Mouse (Mus musculus) heart, embryonic 14.5 days (tissue): ENCODE data around the gene Cracr2b. TPM values are rescaled to one million over a fixed set of nuclear protein-coding genes. Genes with fewer than 3 reads are reported as not detected.

Experiments
- ATAC-seq: fragments of 200-750 bp; cut with Nextera tagmentation; 2 replicates; pipeline ENCODE4 v1.8.0; 2017; ENCODE audit warnings: low read depth, moderate TSS enrichment; ENCODE audit not compliant: insufficient number of reproducible peaks, insufficient read depth, low FRiP score
- H3K27ac ChIP-seq, 2 experiments: fragments of 200-500 bp in 1 of 2; fragments of 300-500 bp in 1 of 2; sonication (generic) in 1 of 2; replicated peaks in 1 of 2; 2 replicates each; pipeline ENCODE4 v1.5.1; 2012 to 2014; ENCODE audit warnings: low read depth in 2 of 2, low read length in 2 of 2, control low read depth in 1 of 2, mild to moderate bottlenecking in 1 of 2, mixed read lengths in 1 of 2; ENCODE audit not compliant: control insufficient read depth in 1 of 2, insufficient read depth in 1 of 2
- H3K27me3 ChIP-seq: fragments of 300-500 bp; sonication (generic); 2 replicates; pipeline ENCODE4 v1.6.1; 2014; ENCODE audit warnings: mild to moderate bottlenecking, low read length, control low read depth; ENCODE audit not compliant: control insufficient read depth, insufficient read depth
- H3K36me3 ChIP-seq: fragments of 300-500 bp; sonication (generic); 2 replicates; pipeline ENCODE4 v1.6.1; 2014; ENCODE audit warnings: mild to moderate bottlenecking, control low read depth, low read length, mixed read lengths; ENCODE audit not compliant: control insufficient read depth, insufficient read depth
- H3K4me1 ChIP-seq, 2 experiments: fragments of 200-500 bp in 1 of 2; fragments of 300-500 bp in 1 of 2; sonication (generic) in 1 of 2; 2 replicates each; pipeline ENCODE4 v1.6.1; 2012 to 2014; ENCODE audit warnings: low read length in 2 of 2, control low read depth in 1 of 2, mixed read lengths in 1 of 2; ENCODE audit not compliant: control insufficient read depth in 2 of 2, insufficient read depth in 2 of 2
- H3K4me2 ChIP-seq: fragments of 300-500 bp; sonication (generic); 2 replicates; pipeline ENCODE4 v1.6.1; 2014; ENCODE audit warnings: mild to moderate bottlenecking, low read length
- H3K4me3 ChIP-seq, 2 experiments: fragments of 200-500 bp in 1 of 2; fragments of 300-500 bp in 1 of 2; sonication (generic) in 1 of 2; 2 replicates each; pipeline ENCODE4 v1.5.1; 2012 to 2014; ENCODE audit warnings: low read length in 2 of 2, mild to moderate bottlenecking in 2 of 2, control low read depth in 1 of 2, low read depth in 1 of 2, moderate library complexity in 1 of 2; ENCODE audit not compliant: control insufficient read depth in 1 of 2, insufficient read depth in 1 of 2
- H3K9ac ChIP-seq: fragments of 300-500 bp; sonication (generic); 2 replicates; pipeline ENCODE4 v1.6.1; 2014; ENCODE audit warnings: mild to moderate bottlenecking, low read length
- H3K9me3 ChIP-seq: fragments of 300-500 bp; sonication (generic); 2 replicates; pipeline ENCODE4 v1.6.1; 2016; ENCODE audit warnings: low read length, control low read depth; ENCODE audit not compliant: control insufficient read depth
- WGBS: fragments of 180-500 bp; shearing (Covaris S2); extraction: QIAGEN DNeasy Blood & Tissue Kit; methylation state at CpG from one replicate; pipeline ENCODE4 v1.1.7; 2014; 5-methylcytosine and 5-hydroxymethylcytosine counted together
- polyA plus RNA-seq: library from polyadenylated mRNA; unstranded; fragments of >200 nt; fragmentation: Nextera tagmentation; extraction: Ambion mirVana; gene quantifications from 2 replicates; pipeline ENCODE4 v1.2.1, GENCODE M21; 2014

The Cracr2b gene
- polyA plus RNA-seq, 1 experiment from 2014 or later = 25.6 TPM

DNA sequence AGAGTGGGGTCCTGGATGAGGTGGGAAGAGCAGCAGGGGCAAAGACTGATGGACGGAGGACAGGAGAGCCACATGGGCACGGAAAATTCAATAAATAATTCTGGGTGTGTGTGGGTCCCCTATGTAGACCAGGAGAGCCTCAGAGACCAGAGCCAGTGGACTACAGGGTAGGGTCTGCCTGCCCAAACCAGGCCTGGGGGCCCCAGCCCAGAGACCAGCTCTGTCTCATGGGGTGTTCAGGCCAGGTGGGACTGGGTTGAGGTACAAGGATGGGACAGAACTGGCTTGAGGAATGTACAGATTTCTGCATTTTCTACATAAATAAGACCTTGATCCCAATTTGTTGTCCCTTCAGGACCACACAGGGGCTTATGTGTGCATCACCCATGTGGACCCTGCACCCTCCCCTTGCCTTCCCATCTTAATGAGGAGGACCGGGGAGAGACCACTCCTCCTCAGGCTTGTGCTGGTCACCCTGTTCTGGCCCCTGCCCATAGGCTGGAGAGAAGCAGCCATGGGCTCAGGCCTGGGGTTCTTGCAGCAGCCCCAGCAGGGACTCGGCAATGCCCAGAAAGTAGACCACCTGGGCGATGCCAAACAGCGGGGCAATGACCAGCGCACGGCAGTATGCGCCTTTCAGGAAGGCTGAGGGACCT is 30.2 kb upstream of the Cracr2b start:
- WGBS = 92% methylated on average over 9 of the region's 9 CpGs
- ATAC-seq = no peak
- Histone ChIP-seq H3K4me2 (no peak overlapping the region), H3K27me3 (no peaks in the 10 kb centered on the region), H3K4me1 (peaks cover 32 to 42% of the 10 kb centered on the region in 2 experiments), H3K4me3 (no peak overlapping the region), H3K27ac (peak overlapping the region in 1 of 2 experiments; percentile 55; a peak in 1 of 4 replicates), H3K36me3 (peaks cover 34% of the 10 kb centered on the region), H3K9me3 (no peaks in the 10 kb centered on the region), H3K9ac (peak overlapping the region; percentile 51; the same call in 1 of the 2 replicates)

DNA sequence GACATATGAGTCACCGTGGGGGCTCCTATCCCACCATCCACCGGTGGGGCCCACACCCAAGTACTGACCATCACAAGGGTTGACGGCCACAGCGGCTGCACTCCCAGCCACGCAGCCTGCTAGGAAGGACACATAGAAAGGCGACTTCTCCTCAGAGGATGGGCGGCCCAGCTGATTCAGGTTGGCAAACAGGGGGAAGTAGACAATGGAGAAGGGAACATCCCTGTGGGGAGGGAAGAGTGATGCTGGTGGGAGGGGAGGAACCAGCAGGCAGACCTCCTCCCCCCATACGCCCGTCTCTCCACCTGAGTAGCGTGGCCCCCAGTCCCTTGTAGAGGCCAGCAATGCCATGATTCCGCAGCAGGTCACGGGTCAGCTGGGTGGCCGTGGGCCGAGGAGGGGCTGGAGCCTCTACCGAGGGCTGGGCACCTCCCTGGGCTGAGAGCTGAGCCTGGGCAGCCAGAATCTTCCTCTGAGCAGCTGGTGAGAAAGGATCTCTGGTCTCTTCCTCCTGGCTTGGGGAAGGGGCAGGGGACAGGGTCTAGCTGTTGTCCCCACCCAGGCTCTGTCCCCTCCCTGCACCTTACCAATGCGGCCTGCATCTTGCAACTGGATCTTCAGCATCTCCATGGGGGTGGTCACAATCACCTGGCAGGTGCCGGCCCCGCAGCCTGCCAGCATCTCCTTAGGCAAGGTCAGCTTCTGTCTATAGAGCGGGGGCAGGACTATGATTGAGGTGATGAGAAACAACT is 29.3 kb upstream of the Cracr2b start:
- Histone ChIP-seq H3K9ac (no peak overlapping the region), H3K9me3 (no peaks in the 10 kb centered on the region), H3K27ac (no peak overlapping the region), H3K27me3 (no peaks in the 10 kb centered on the region), H3K4me1 (peaks cover 33 to 46% of the 10 kb centered on the region in 2 experiments), H3K36me3 (peaks cover 34% of the 10 kb centered on the region), H3K4me2 (no peak overlapping the region), H3K4me3 (no peak overlapping the region)
- 92% methylated on average over 19 of the region's 19 CpGs for WGBS
- no peak for ATAC-seq

DNA sequence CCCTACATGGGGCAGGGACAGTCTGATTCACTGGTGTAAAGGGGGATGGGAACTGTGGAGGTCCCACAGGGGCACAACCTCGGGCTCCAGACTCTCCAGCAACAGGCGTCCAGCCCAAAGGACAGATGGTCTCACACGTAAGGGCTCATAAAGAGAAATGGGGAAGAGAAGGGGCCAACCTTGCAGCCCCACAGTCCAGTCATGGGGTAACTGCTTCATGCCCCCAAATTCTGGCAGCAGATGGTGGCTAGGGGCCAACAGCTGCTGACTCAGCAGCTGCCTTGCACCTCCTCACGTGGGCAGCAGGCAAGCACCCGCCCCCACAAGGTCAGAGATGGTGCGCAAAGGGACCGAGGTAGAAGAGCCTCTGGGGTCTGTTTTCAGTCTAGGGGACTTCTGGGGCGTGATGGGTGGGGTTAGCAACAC is 28.7 kb upstream of the Cracr2b start:
- Histone ChIP-seq H3K27ac (no peak overlapping the region), H3K4me3 (no peak overlapping the region), H3K36me3 (peaks cover 34% of the 10 kb centered on the region), H3K4me2 (no peak overlapping the region), H3K27me3 (no peaks in the 10 kb centered on the region), H3K9me3 (no peaks in the 10 kb centered on the region), H3K4me1 (peaks cover 38 to 49% of the 10 kb centered on the region in 2 experiments), H3K9ac (no peak overlapping the region)
- 77% methylated on average over 8 of the region's 8 CpGs for WGBS
- no peak for ATAC-seq

DNA sequence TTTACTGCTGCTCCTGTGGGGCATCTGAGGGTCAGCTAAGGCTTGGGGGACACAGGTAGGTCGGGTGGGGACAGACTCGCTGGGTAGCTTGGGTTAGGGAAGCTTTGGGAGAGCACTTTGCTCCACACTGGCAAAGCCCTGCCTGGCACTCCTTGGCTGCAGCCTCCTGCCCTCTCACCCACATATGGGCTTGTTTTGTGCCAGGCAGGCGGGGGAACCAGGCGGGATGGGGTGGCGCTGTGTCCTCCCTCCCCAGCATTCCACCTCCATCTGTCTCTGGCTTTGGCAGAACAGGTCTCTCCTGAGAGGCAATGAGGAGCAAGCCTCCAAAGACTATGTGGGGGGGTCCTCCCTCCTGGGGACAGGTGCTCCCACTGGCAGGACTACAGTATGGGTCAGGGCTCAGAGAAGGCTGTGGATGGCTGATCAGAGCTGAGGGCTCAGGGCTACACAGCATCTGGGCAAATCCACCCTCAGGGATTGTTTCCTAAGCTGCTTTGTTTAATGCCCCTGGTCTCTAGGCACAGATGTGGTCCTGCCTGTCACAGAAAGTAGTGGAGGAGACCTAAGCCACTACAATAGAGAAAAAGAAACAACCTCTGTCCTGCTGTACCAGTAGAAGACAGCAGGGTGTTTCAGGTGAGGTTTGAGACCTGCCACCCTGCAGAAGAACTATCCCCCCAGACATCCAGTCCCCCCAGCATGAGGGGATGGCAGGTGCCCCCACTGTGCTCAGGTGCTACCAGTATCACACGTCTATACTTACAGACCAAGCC is 28.0 kb upstream of the Cracr2b start:
- H3K4me2 ChIP-seq = no peak overlapping the region
- 88% methylated on average over 6 of the region's 6 CpGs for WGBS
- no peak overlapping the region for H3K4me3 ChIP-seq
- H3K27me3 ChIP-seq = no peaks in the 10 kb centered on the region
- H3K27ac ChIP-seq = no peak overlapping the region
- no peak for ATAC-seq
- H3K9ac ChIP-seq = no peak overlapping the region
- peaks cover 34% of the 10 kb centered on the region for H3K36me3 ChIP-seq
- H3K4me1 ChIP-seq = peaks cover 38 to 52% of the 10 kb centered on the region in 2 experiments
- H3K9me3 ChIP-seq = no peaks in the 10 kb centered on the region

DNA sequence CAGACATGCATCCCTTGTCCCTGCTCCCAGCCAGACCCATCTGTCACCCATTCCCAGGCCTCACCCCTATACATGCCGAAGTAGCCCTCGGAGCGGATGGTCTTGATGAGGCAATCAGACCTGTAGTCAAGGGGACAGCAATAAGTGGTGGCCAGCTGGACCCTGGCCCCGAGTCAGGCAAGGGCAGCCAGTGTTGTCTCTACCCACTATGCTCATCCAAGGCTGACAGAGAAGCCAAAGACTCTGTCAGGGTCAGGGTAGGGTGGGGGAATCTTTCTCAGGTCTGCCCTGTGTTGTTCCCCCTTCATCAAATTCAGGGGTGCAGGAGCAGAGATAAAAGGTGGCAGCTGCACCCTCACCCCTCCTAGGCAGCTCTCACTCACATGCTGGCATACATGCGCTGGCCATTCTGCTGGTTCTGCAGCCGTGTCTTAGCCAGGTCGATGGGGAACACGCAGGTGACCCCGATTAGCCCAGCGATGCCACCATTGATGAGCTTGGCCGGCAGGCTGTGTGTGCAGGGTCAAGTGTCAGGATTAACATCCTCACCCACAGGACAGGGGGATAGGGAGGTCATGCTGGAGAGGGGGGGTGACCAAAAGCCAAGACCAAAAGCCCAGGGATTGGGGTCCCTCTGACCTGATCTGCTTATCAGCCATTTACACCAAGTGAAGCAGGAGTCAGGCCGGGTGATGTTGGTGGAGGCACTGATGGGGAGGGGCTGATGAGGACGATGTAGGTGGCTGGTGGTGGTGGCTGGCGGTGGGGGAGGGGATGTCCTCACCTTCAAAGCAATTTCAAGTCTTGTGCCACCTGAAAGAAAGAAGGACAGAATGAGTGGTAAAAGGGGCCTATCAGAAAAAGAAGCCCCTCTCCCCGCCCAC is 27.1 kb upstream of the Cracr2b start:
- Histone ChIP-seq H3K4me1 (peaks cover 34 to 47% of the 10 kb centered on the region in 2 experiments), H3K9ac (peak overlapping the region; percentile 73), H3K36me3 (peaks cover 43% of the 10 kb centered on the region), H3K27ac (no peak overlapping the region), H3K27me3 (no peaks in the 10 kb centered on the region), H3K4me2 (peak overlapping the region; percentile 81), H3K9me3 (no peaks in the 10 kb centered on the region), H3K4me3 (peak overlapping the region; percentile 50 to 58)
- WGBS = 78% methylated on average over 15 of the region's 15 CpGs
- no peak for ATAC-seq

DNA sequence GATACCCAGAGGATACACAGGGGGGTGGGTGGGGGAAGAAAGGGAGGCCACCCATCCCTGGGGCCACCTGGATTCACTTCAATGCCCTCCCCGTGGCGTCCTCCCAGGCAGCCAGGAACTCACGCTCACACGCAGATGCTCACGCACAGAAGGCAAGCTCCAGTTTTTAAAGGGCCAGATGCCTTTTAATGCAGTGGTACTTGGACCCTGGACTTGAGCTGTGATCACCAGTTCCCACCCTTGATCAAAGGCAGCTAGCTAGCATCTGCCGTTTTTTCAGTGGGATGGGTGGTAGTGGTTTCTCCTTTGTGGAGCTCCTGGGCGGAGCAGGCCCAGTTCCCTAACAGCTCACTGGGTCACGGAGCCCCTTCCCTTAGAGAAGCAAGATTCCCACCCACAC is 26.4 kb upstream of the Cracr2b start:
- Histone ChIP-seq H3K9me3 (no peaks in the 10 kb centered on the region), H3K27me3 (no peaks in the 10 kb centered on the region), H3K36me3 (peaks cover 50% of the 10 kb centered on the region), H3K4me3 (peak overlapping the region; percentile 50 to 58), H3K4me1 (peaks cover 28 to 40% of the 10 kb centered on the region in 2 experiments), H3K4me2 (peak overlapping the region; percentile 81), H3K27ac (peak overlapping the region in 1 of 2 experiments; percentile 61; a peak in 1 of 4 replicates), H3K9ac (peak overlapping the region; percentile 73)
- 20% methylated on average over 8 of the region's 8 CpGs for WGBS
- ATAC-seq = no peak
